Mouse (Mus musculus) macrophage (primary cell): ENCODE measurements at regions not wholly inside any gene's neighbourhood (a gene's known extent, or its start where the extent isn't known, plus 50 kb on each side); places are given as distances from the start of the nearest gene placed in this dataset.

ENCODE experiments used
- H3K27ac ChIP-seq: fragments of 350-480 bp; formaldehyde crosslinking; 2 replicates; pipeline ENCODE4 v1.9.0; 2021
- H3K36me3 ChIP-seq: fragments of 350-480 bp; formaldehyde crosslinking; 2 replicates; pipeline ENCODE4 v1.9.0; 2021; ENCODE audit errors: inconsistent target
- H3K4me3 ChIP-seq: fragments of 350-480 bp; formaldehyde crosslinking; 2 replicates; pipeline ENCODE4 v1.9.0; 2021; ENCODE audit errors: inconsistent target
- H3K79me2 ChIP-seq: fragments of 350-480 bp; formaldehyde crosslinking; 2 replicates; pipeline ENCODE4 v1.9.0; 2021; ENCODE audit errors: inconsistent target
- WGBS: methylation state at CpG from one replicate; pipeline ENCODE4 v1.1.7; 2026; ENCODE audit warnings: inconsistent platforms; ENCODE audit not compliant: missing documents; 5-methylcytosine and 5-hydroxymethylcytosine counted together

- WGBS = 88% methylated on average over 6 of the region's 6 CpGs
- no peak overlapping the region for H3K4me3 ChIP-seq
- H3K36me3 ChIP-seq = no peaks in the 10 kb centered on the region
- no peak overlapping the region for H3K27ac ChIP-seq
- no peaks in the 10 kb centered on the region for H3K79me2 ChIP-seq
Measured at GRCm38 (mm10) chr12:118373250-118373649, 72.0 kb upstream of the Sp4 start.

GRCm38 (mm10) chr12:118371905-118372304 is 70.7 kb upstream of the Sp4 start:
- Histone ChIP-seq H3K4me3 (no peak overlapping the region), H3K27ac (no peak overlapping the region), H3K36me3 (no peaks in the 10 kb centered on the region), H3K79me2 (no peaks in the 10 kb centered on the region)
- 92% methylated on average over 4 of the region's 4 CpGs for WGBS

GRCm38 (mm10) chr12:118367307-118368076 is 66.3 kb upstream of the Sp4 start:
- Histone ChIP-seq H3K36me3 (no peaks in the 10 kb centered on the region), H3K79me2 (no peaks in the 10 kb centered on the region), H3K27ac (no peak overlapping the region), H3K4me3 (no peak overlapping the region)
- 72% methylated on average over 9 of the region's 10 CpGs for WGBS

- 93% methylated on average over 7 of the region's 7 CpGs for WGBS
- H3K4me3 ChIP-seq = no peak overlapping the region
Measured at GRCm38 (mm10) chr12:118352866-118353265, 51.6 kb upstream of the Sp4 start.

GRCm38 (mm10) chr12:118351421-118351820 is 50.2 kb upstream of the Sp4 start:
- no peaks in the 10 kb centered on the region for H3K79me2 ChIP-seq
- H3K4me3 ChIP-seq = no peak overlapping the region
- no peaks in the 10 kb centered on the region for H3K36me3 ChIP-seq
- H3K27ac ChIP-seq = no peak overlapping the region

More at GRCm38 (mm10) chr12:118352866-118353265, 51.6 kb upstream of the Sp4 start:
- no peak overlapping the region for H3K27ac ChIP-seq
- no peaks in the 10 kb centered on the region for H3K36me3 ChIP-seq
- no peaks in the 10 kb centered on the region for H3K79me2 ChIP-seq
